In genomic region chr15:89255330-89255729, GRCm38 (mm10) we compare ENCODE assay signal across 16 mouse cellular contexts. TPM values are rescaled to one million over a fixed set of nuclear protein-coding genes. Genes with fewer than 3 reads are reported as not detected.
DNase-seq lines count a peak whose midpoint lies in the region; ATAC-seq lines count a peak whose summit lies in the region.
"Had no signal": no experiment of that assay in that cellular context is flagged by ENCODE, and none has a peak within 500 bp of the region (broad histone marks: within the 10 kb centered on the region; RNA-seq: fewer than 3 reads in every experiment).

No protein-coding gene starts in this region.

- no peak overlapping the region for H3K4me2 ChIP-seq in neural tube, embryonic 13.5 days
- no peak overlapping the region for H3K4me2 ChIP-seq in neural tube, embryonic 15.5 days
- no peak overlapping the region for H3K4me2 ChIP-seq in forebrain, embryonic 11.5 days (ENCODE audit: low read depth, low read length, severe bottlenecking)
- H3K4me2 ChIP-seq: heart, embryonic 11.5 days; neural tube, embryonic 12.5 days had no signal

- peaks cover 79% of the 10 kb centered on the region for H3K36me3 ChIP-seq in neural tube, embryonic 13.5 days
- peaks cover 63% of the 10 kb centered on the region for H3K36me3 ChIP-seq in neural tube, embryonic 15.5 days
- H3K36me3 ChIP-seq in forebrain, embryonic 11.5 days (ENCODE audit: control insufficient read depth, insufficient read depth, low read length), result peaks cover 2% of the 10 kb centered on the region; the same call in 1 of the 2 replicates
- H3K36me3 ChIP-seq in limb, embryonic 10.5 days, result peaks cover 50% of the 10 kb centered on the region

- 58% methylated on average over 4 of the region's 4 CpGs for WGBS in neural tube, embryonic 13.5 days
- 53% methylated on average over 4 of the region's 4 CpGs for WGBS in neural tube, embryonic 15.5 days
- 17% methylated on average over 4 of the region's 4 CpGs for WGBS in forebrain, embryonic 11.5 days
- WGBS in limb, embryonic 10.5 days, result 78% methylated on average over 4 of the region's 4 CpGs

- no peaks in the 10 kb centered on the region for H3K27me3 ChIP-seq in neural tube, embryonic 13.5 days
- H3K27me3 ChIP-seq in neural tube, embryonic 15.5 days (replicated peaks), result no peaks in the 10 kb centered on the region
- no peaks in the 10 kb centered on the region for H3K27me3 ChIP-seq in forebrain, embryonic 11.5 days (ENCODE audit: control insufficient read depth, insufficient read depth, low read length)
- no peaks in the 10 kb centered on the region for H3K27me3 ChIP-seq in limb, embryonic 10.5 days (ENCODE audit: low read depth, poor library complexity, severe bottlenecking)
- H3K27me3 ChIP-seq: neural tube, embryonic 12.5 days had no signal

- H3K9me3 ChIP-seq in neural tube, embryonic 13.5 days, result no peaks in the 10 kb centered on the region
- no peaks in the 10 kb centered on the region for H3K9me3 ChIP-seq in neural tube, embryonic 15.5 days (replicated peaks)
- no peaks in the 10 kb centered on the region for H3K9me3 ChIP-seq in forebrain, embryonic 11.5 days (ENCODE audit: control insufficient read depth, low read length)
- H3K9me3 ChIP-seq in limb, embryonic 10.5 days (replicated peaks), result no peaks in the 10 kb centered on the region
- H3K9me3 ChIP-seq: neural tube, embryonic 12.5 days had no signal

- H3K27ac ChIP-seq in neural tube, embryonic 13.5 days (replicated peaks), result peak overlapping the region; percentile 18
- no peak overlapping the region for H3K27ac ChIP-seq in neural tube, embryonic 15.5 days (replicated peaks)
- peak overlapping the region; percentile 63 for H3K27ac ChIP-seq in forebrain, embryonic 11.5 days (ENCODE audit: low read depth, low read length)
- H3K27ac ChIP-seq in limb, embryonic 10.5 days, result peak overlapping the region; percentile 30; the same call in 1 of the 2 replicates
- H3K27ac ChIP-seq: neural tube, embryonic 12.5 days had no signal

- peaks cover 9% of the 10 kb centered on the region; the same call in 1 of the 2 replicates for H3K4me1 ChIP-seq in neural tube, embryonic 13.5 days (replicated peaks)
- H3K4me1 ChIP-seq in neural tube, embryonic 15.5 days, result no peaks in the 10 kb centered on the region
- H3K4me1 ChIP-seq in forebrain, embryonic 11.5 days (replicated peaks; ENCODE audit: control insufficient read depth, insufficient read depth, low read length), result peaks cover 8% of the 10 kb centered on the region
- H3K4me1 ChIP-seq in limb, embryonic 10.5 days, result no peaks in the 10 kb centered on the region; the same call in 1 of the 2 replicates
- H3K4me1 ChIP-seq: neural tube, embryonic 12.5 days had no signal

- no peak overlapping the region for H3K4me3 ChIP-seq in neural tube, embryonic 13.5 days
- no peak overlapping the region for H3K4me3 ChIP-seq in neural tube, embryonic 15.5 days (replicated peaks)
- H3K4me3 ChIP-seq in forebrain, embryonic 11.5 days (ENCODE audit: low read depth, low read length), result no peak overlapping the region
- no peak overlapping the region for H3K4me3 ChIP-seq in limb, embryonic 10.5 days
- H3K4me3 ChIP-seq: erythroblast, embryonic 14.5 days; neural tube, embryonic 12.5 days had no signal

- DNase-seq in forebrain, embryonic 11.5 days (ENCODE audit: low spot score), result peak; percentile 60
- no peak for DNase-seq in limb, embryonic 10.5 days (ENCODE audit: low spot score)
- no peak for DNase-seq in frontal cortex, postnatal 25 days (ENCODE audit: low spot score in 2 of 2)
- DNase-seq in ovary, adult 18-20 months (ENCODE audit: low spot score), result no peak
- DNase-seq: cerebellum, postnatal 25 days; gastrocnemius, postnatal 10 days; kidney, postnatal 14 days; layer of hippocampus, postnatal 36 days; right cerebral cortex, postnatal 14 days; thymus, postnatal 36 days had no signal

- no peak overlapping the region for H3K9ac ChIP-seq in neural tube, embryonic 13.5 days
- no peak overlapping the region for H3K9ac ChIP-seq in neural tube, embryonic 15.5 days (replicated peaks)
- no peak overlapping the region; the same call in 1 of the 2 replicates for H3K9ac ChIP-seq in forebrain, embryonic 11.5 days (ENCODE audit: low read length)
- H3K9ac ChIP-seq: neural tube, embryonic 12.5 days had no signal

- ATAC-seq in neural tube, embryonic 13.5 days (ENCODE audit: low read depth), result no peak
- no peak for ATAC-seq in neural tube, embryonic 15.5 days (ENCODE audit: low FRiP score)
- ATAC-seq in forebrain, embryonic 11.5 days (replicated peaks; ENCODE audit: low FRiP score), result peak; percentile 80
- no peak for ATAC-seq in megakaryocyte progenitor cell, adult 5-6 weeks (replicated peaks; ENCODE audit: poor library complexity)

RNA-seq across cellular contexts. Expression of gene Ppp6r2, which starts 44.0 kb away (rescaled TPM):
- polyA plus RNA-seq in neural tube, embryonic 13.5 days (2015; fragmentation: Nextera tagmentation; extraction: Ambion mirVana), result 64.8 and 76.9 TPM in 2 replicates
- polyA plus RNA-seq in neural tube, embryonic 15.5 days (2015; fragmentation: Nextera tagmentation; extraction: Ambion mirVana), result 62.8 and 67.7 TPM in 2 replicates
- 45.1 and 49.2 TPM in 2 replicates for polyA plus RNA-seq in forebrain, embryonic 11.5 days (2014; fragmentation: Nextera tagmentation; extraction: Ambion mirVana)
- 15.4 and 21.2 TPM in 2 replicates for polyA plus RNA-seq in limb, embryonic 10.5 days (2016; fragmentation: Nextera tagmentation; extraction: Ambion mirVana)
- 8.5 and 11.8 TPM in 2 replicates for total RNA-seq in megakaryocyte progenitor cell, adult 5-6 weeks (2015)
- total RNA-seq in megakaryocyte progenitor cell, adult 5-6 weeks (2017), result 9.8 and 11.2 TPM in 2 replicates

RNA-seq across cellular contexts. Expression of gene Dennd6b, which starts 59.0 kb away (rescaled TPM):
- polyA plus RNA-seq in neural tube, embryonic 13.5 days (2015; fragmentation: Nextera tagmentation; extraction: Ambion mirVana), result 68.9 and 71.8 TPM in 2 replicates
- polyA plus RNA-seq in neural tube, embryonic 15.5 days (2015; fragmentation: Nextera tagmentation; extraction: Ambion mirVana), result 77.2 and 91.0 TPM in 2 replicates
- 26.7 and 27.5 TPM in 2 replicates for polyA plus RNA-seq in forebrain, embryonic 11.5 days (2014; fragmentation: Nextera tagmentation; extraction: Ambion mirVana)
- polyA plus RNA-seq in limb, embryonic 10.5 days (2016; fragmentation: Nextera tagmentation; extraction: Ambion mirVana), result 21.2 and 27.5 TPM in 2 replicates
- 1.6 and 2.4 TPM in 2 replicates for total RNA-seq in megakaryocyte progenitor cell, adult 5-6 weeks (2015)
- total RNA-seq in megakaryocyte progenitor cell, adult 5-6 weeks (2017), result 1.3 and 2.5 TPM in 2 replicates

RNA-seq across cellular contexts. Expression of gene Sbf1, which starts 59.8 kb away (rescaled TPM):
- polyA plus RNA-seq in neural tube, embryonic 13.5 days (2015; fragmentation: Nextera tagmentation; extraction: Ambion mirVana), result 81.8 and 90.0 TPM in 2 replicates
- 90.5 and 94.8 TPM in 2 replicates for polyA plus RNA-seq in neural tube, embryonic 15.5 days (2015; fragmentation: Nextera tagmentation; extraction: Ambion mirVana)
- polyA plus RNA-seq in forebrain, embryonic 11.5 days (2014; fragmentation: Nextera tagmentation; extraction: Ambion mirVana), result 76.5 and 87.8 TPM in 2 replicates
- polyA plus RNA-seq in limb, embryonic 10.5 days (2016; fragmentation: Nextera tagmentation; extraction: Ambion mirVana), result 71.9 and 80.9 TPM in 2 replicates
- 92.1 and 94.9 TPM in 2 replicates for total RNA-seq in megakaryocyte progenitor cell, adult 5-6 weeks (2015)
- 50.0 and 52.1 TPM in 2 replicates for total RNA-seq in megakaryocyte progenitor cell, adult 5-6 weeks (2017)
